In the genomic region with DNA sequence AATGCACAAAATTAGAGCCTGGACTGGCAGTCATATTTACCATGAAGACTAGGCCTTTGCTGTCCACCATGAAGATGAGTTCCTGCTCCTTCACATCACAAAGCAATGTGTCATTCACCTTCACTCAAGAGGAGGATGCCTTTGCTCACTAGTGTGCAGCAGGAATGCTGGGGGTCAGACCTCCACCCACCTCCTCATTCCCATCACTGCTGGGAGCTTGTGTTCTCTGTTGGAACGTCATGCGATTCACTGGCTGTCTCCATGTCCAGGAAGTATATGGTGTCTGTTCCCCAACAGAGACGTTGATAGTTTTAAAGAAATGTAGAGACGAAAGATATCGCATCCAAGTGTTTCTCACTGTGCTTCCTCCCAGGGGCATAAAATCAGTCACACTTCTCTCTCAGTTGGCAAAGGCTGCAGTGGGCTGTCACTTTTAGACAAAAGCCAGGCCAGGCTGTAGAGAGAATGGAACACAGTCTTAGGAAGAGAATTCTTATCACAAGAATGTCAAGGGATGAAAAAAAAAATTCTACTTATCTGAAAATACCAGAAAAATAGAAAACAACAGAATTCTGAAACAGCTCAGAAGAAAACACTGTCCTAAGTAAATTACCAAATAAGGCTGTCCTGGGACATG, we compare ENCODE assay signal across 19 mouse cellular contexts. TPM values are rescaled to one million over a fixed set of nuclear protein-coding genes. Genes with fewer than 3 reads are reported as not detected.
DNase-seq lines count a peak whose midpoint lies in the region; ATAC-seq lines count a peak whose summit lies in the region.
"Had no signal": no experiment of that assay in that cellular context is flagged by ENCODE, and none has a peak within 500 bp of the region (broad histone marks: within the 10 kb centered on the region; RNA-seq: fewer than 3 reads in every experiment).

No protein-coding gene starts in this region.

- WGBS in kidney, embryonic 15.5 days: 59% methylated on average over 5 of the region's 5 CpGs
- WGBS in kidney, embryonic 14.5 days: 72% methylated on average over 5 of the region's 5 CpGs
- WGBS in heart, embryonic 14.5 days: 7% methylated on average over 5 of the region's 5 CpGs

- H3K27me3 ChIP-seq in kidney, embryonic 15.5 days: no peaks in the 10 kb centered on the region
- H3K27me3 ChIP-seq in kidney, embryonic 14.5 days (ENCODE audit: control insufficient read depth, insufficient read depth, low read length): no peaks in the 10 kb centered on the region
- H3K27me3 ChIP-seq in heart, embryonic 14.5 days (ENCODE audit: control insufficient read depth, insufficient read depth, low read length): no peaks in the 10 kb centered on the region
- H3K27me3 ChIP-seq: hindbrain, embryonic 15.5 days; liver, embryonic 12.5 days had no signal

- DNase-seq in lung, postnatal 10 days: peak; percentile 21
- no peak for DNase-seq in lung, postnatal 36 days
- DNase-seq in retina, postnatal 1 day: no peak
- DNase-seq in frontal cortex, postnatal 10 days (ENCODE audit: low spot score in 2 of 2): no peak
- no peak for DNase-seq in thymus, postnatal 0 days (ENCODE audit: low spot score)
- DNase-seq: adrenal gland, postnatal 10 days; cerebellum, adult 11 months; cerebellum, postnatal 14 days; kidney, adult 8-10 months; midbrain, embryonic 14.5 days; right cerebral cortex, adult 18-20 months had no signal

- no peak overlapping the region for H3K4me3 ChIP-seq in kidney, embryonic 15.5 days (replicated peaks)
- H3K4me3 ChIP-seq in kidney, embryonic 14.5 days (ENCODE audit: low read length): no peak overlapping the region
- no peak overlapping the region for H3K4me3 ChIP-seq in heart, embryonic 14.5 days (ENCODE audit: control insufficient read depth in 1 of 2, insufficient read depth in 1 of 2, low read depth in 1 of 2, low read length in 2 of 2)
- H3K4me3 ChIP-seq: erythroblast, embryonic 14.5 days; hindbrain, embryonic 15.5 days; left cerebral cortex, adult 2 months; liver, embryonic 12.5 days had no signal

- no peaks in the 10 kb centered on the region for H3K9me3 ChIP-seq in kidney, embryonic 15.5 days (replicated peaks)
- no peaks in the 10 kb centered on the region for H3K9me3 ChIP-seq in kidney, embryonic 14.5 days (ENCODE audit: control insufficient read depth, low read length)
- no peaks in the 10 kb centered on the region for H3K9me3 ChIP-seq in heart, embryonic 14.5 days (ENCODE audit: control insufficient read depth, low read length)
- H3K9me3 ChIP-seq: hindbrain, embryonic 15.5 days; liver, embryonic 12.5 days had no signal

- no peak overlapping the region for H3K9ac ChIP-seq in kidney, embryonic 15.5 days
- H3K9ac ChIP-seq in kidney, embryonic 14.5 days (ENCODE audit: low read depth, low read length): no peak overlapping the region
- no peak overlapping the region for H3K9ac ChIP-seq in heart, embryonic 14.5 days (ENCODE audit: low read length)
- H3K9ac ChIP-seq: hindbrain, embryonic 15.5 days; liver, embryonic 12.5 days had no signal

- peaks cover 5% of the 10 kb centered on the region; the same call in 1 of the 2 replicates for H3K4me1 ChIP-seq in kidney, embryonic 15.5 days
- H3K4me1 ChIP-seq in kidney, embryonic 14.5 days (ENCODE audit: control insufficient read depth, insufficient read depth, low read length): peaks cover 6% of the 10 kb centered on the region; the same call in 1 of the 2 replicates
- H3K4me1 ChIP-seq in heart, embryonic 14.5 days (ENCODE audit: control insufficient read depth in 2 of 2, insufficient read depth in 2 of 2, low read length in 2 of 2): peaks cover 10 to 15% of the 10 kb centered on the region in 2 experiments
- H3K4me1 ChIP-seq: hindbrain, embryonic 15.5 days; liver, embryonic 12.5 days had no signal

- H3K4me2 ChIP-seq in kidney, embryonic 15.5 days: no peak overlapping the region
- no peak overlapping the region for H3K4me2 ChIP-seq in kidney, embryonic 14.5 days (replicated peaks; ENCODE audit: low read depth, low read length)
- H3K4me2 ChIP-seq in heart, embryonic 14.5 days (ENCODE audit: low read length): peak overlapping the region; percentile 45
- H3K4me2 ChIP-seq: hindbrain, embryonic 15.5 days; liver, embryonic 12.5 days had no signal

- H3K36me3 ChIP-seq in kidney, embryonic 15.5 days: no peaks in the 10 kb centered on the region
- H3K36me3 ChIP-seq in kidney, embryonic 14.5 days (ENCODE audit: control insufficient read depth, insufficient read depth, low read length): no peaks in the 10 kb centered on the region
- H3K36me3 ChIP-seq in heart, embryonic 14.5 days (ENCODE audit: control insufficient read depth, insufficient read depth, low read length): no peaks in the 10 kb centered on the region
- H3K36me3 ChIP-seq: hindbrain, embryonic 15.5 days; liver, embryonic 12.5 days had no signal

- H3K27ac ChIP-seq in kidney, embryonic 15.5 days: 0 out of 2 replicates have a peak overlapping the region, but pooled peaks have one; percentile 27
- no peak overlapping the region for H3K27ac ChIP-seq in kidney, embryonic 14.5 days (ENCODE audit: low read depth, low read length)
- H3K27ac ChIP-seq in heart, embryonic 14.5 days (replicated peaks in 1 of 2; ENCODE audit: control insufficient read depth in 1 of 2, insufficient read depth in 1 of 2, low read depth in 2 of 2, low read length in 2 of 2): peak overlapping the region; percentile 71 to 74
- H3K27ac ChIP-seq: hindbrain, embryonic 15.5 days; left cerebral cortex, adult 2 months; liver, embryonic 12.5 days had no signal

- no peak for ATAC-seq in kidney, embryonic 15.5 days (replicated peaks; ENCODE audit: low FRiP score)
- ATAC-seq in kidney, embryonic 14.5 days (ENCODE audit: low FRiP score, low TSS enrichment): no peak
- ATAC-seq in heart, embryonic 14.5 days (ENCODE audit: insufficient number of reproducible peaks, insufficient read depth, low FRiP score, low read depth): peak; percentile 87
- ATAC-seq: forebrain, embryonic 14.5 days; liver, embryonic 12.5 days had no signal

RNA-seq across cellular contexts. Expression of a gene that starts 52.0 kb away (rescaled TPM):
- 23.9 and 24.3 TPM in 2 replicates for polyA plus RNA-seq in kidney, embryonic 15.5 days (2015; fragmentation: Nextera tagmentation; extraction: Ambion mirVana)
- polyA plus RNA-seq in kidney, embryonic 14.5 days (2014; fragmentation: Nextera tagmentation; extraction: Ambion mirVana): 24.3 and 42.3 TPM in 2 replicates
- 6.4 and 7.5 TPM in 2 replicates for polyA plus RNA-seq in heart, embryonic 14.5 days (2014; fragmentation: Nextera tagmentation; extraction: Ambion mirVana)
- 0.24 and 0.52 TPM in 2 replicates for polyA plus RNA-seq in thymus, postnatal 0 days (2015; fragmentation: Nextera tagmentation; extraction: Ambion mirVana)
- polyA plus RNA-seq: erythroblast, embryonic 14.5 days had no signal
